Mouse (Mus musculus): ENCODE measurements around the gene Rccd1. TPM values are rescaled to one million over a fixed set of nuclear protein-coding genes. Genes with fewer than 3 reads are reported as not detected.
A peak's percentile ranks its signal among the peaks of the same experiment; 100 is the strongest.

Rccd1 gene
- polyA plus RNA-seq, 1 experiment from 2014 or later = 7.9 TPM

DNA sequence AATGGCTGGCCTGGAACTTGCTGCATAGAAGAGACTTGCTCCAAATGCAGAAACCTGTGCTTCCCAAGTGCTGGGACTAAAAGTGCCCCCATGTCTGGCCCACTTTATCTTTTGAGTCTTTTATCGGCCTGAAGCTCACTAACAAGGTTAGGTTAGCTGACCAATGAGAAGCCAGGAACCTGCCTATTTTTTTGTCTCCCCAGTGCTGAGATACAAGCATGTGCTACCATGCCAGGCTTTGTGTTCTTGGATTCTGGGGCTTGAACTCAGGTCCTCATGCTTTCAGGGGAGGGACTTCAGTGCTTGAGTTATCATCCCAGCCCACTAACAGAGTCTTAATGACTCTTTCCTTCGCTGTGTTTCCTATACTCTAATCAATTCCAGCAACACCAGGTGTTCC, 66.5 kb downstream of the Rccd1 start:
- H3K9ac ChIP-seq = no peak overlapping the region
- H3K4me1 ChIP-seq (replicated peaks) = peaks cover 13% of the 10 kb centered on the region
- no peak overlapping the region for H3K27ac ChIP-seq
- H3K27me3 ChIP-seq = peaks cover 17% of the 10 kb centered on the region; the same call in 1 of the 2 replicates
- H3K9me3 ChIP-seq (replicated peaks) = no peaks in the 10 kb centered on the region
- no peak overlapping the region for H3K4me2 ChIP-seq
- no peak overlapping the region for H3K4me3 ChIP-seq
- WGBS = 64% methylated on average over 2 of the region's 2 CpGs
- H3K36me3 ChIP-seq = no peaks in the 10 kb centered on the region
- ATAC-seq (replicated peaks; ENCODE audit: insufficient number of reproducible peaks, insufficient read depth, low FRiP score, low read depth) = no peak

GRCm38 (mm10) chr7:80255981-80256380, 68.3 kb downstream of the Rccd1 start:
- no peak overlapping the region for H3K4me3 ChIP-seq
- no peak for ATAC-seq (replicated peaks; ENCODE audit: insufficient number of reproducible peaks, insufficient read depth, low FRiP score, low read depth)
- 67% methylated on average over 2 of the region's 2 CpGs for WGBS
- H3K27me3 ChIP-seq = peaks cover 17% of the 10 kb centered on the region; the same call in 1 of the 2 replicates
- H3K9ac ChIP-seq = no peak overlapping the region
- H3K4me1 ChIP-seq (replicated peaks) = peaks cover 5% of the 10 kb centered on the region; the same call in 1 of the 2 replicates
- no peak overlapping the region for H3K27ac ChIP-seq
- no peak overlapping the region for H3K4me2 ChIP-seq
- H3K9me3 ChIP-seq (replicated peaks) = no peaks in the 10 kb centered on the region
- H3K36me3 ChIP-seq = no peaks in the 10 kb centered on the region

GRCm38 (mm10) chr7:80252886-80253285, 71.4 kb downstream of the Rccd1 start:
- no peak overlapping the region for H3K4me2 ChIP-seq
- H3K27ac ChIP-seq = no peak overlapping the region
- 66% methylated on average over 11 of the region's 11 CpGs for WGBS
- H3K9me3 ChIP-seq (replicated peaks) = no peaks in the 10 kb centered on the region
- H3K36me3 ChIP-seq = no peaks in the 10 kb centered on the region
- ATAC-seq (replicated peaks; ENCODE audit: insufficient number of reproducible peaks, insufficient read depth, low FRiP score, low read depth) = no peak
- peaks cover 8% of the 10 kb centered on the region; the same call in 1 of the 2 replicates for H3K27me3 ChIP-seq
- no peaks in the 10 kb centered on the region for H3K4me1 ChIP-seq (replicated peaks)
- H3K4me3 ChIP-seq = no peak overlapping the region
- H3K9ac ChIP-seq = no peak overlapping the region

GRCm38 (mm10) chr7:80252437-80252836, 71.8 kb downstream of the Rccd1 start:
- Histone ChIP-seq H3K4me2 (no peak overlapping the region), H3K9me3 (replicated peaks) (no peaks in the 10 kb centered on the region), H3K27me3 (peaks cover 8% of the 10 kb centered on the region; the same call in 1 of the 2 replicates), H3K9ac (no peak overlapping the region), H3K4me3 (no peak overlapping the region), H3K27ac (no peak overlapping the region), H3K4me1 (replicated peaks) (no peaks in the 10 kb centered on the region), H3K36me3 (no peaks in the 10 kb centered on the region)
- WGBS = 78% methylated on average over 7 of the region's 7 CpGs
- no peak for ATAC-seq (replicated peaks; ENCODE audit: insufficient number of reproducible peaks, insufficient read depth, low FRiP score, low read depth)

DNA sequence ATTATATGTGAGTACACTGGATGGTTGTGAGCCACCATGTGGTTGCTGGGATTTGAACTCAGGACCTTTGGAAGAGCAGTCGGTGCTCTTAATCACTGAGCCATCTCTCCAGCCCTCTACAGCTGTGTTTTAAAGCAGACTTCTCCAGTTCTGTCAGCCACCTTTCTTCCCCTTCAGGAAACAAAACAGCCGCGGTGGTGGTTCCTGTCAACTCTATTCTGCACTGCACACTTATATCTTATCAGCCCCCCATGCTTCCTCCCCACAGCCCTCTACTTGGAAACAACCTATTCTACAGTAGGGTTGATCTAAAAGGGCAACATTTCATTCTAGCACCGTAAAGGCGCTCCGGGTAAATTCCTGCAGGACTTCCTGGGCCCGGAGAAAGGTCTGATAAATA, 77.4 kb downstream of the Rccd1 start:
- Histone ChIP-seq H3K27ac (peak overlapping the region; percentile 87), H3K27me3 (no peaks in the 10 kb centered on the region), H3K9me3 (replicated peaks) (no peaks in the 10 kb centered on the region), H3K4me2 (peak overlapping the region; percentile 80), H3K4me3 (peak overlapping the region; percentile 68), H3K4me1 (replicated peaks) (peaks cover 8% of the 10 kb centered on the region), H3K36me3 (no peaks in the 10 kb centered on the region), H3K9ac (peak overlapping the region; percentile 70; the same call in 1 of the 2 replicates)
- no peak for ATAC-seq (replicated peaks; ENCODE audit: insufficient number of reproducible peaks, insufficient read depth, low FRiP score, low read depth)
- WGBS = 24% methylated on average over 7 of the region's 7 CpGs

DNA sequence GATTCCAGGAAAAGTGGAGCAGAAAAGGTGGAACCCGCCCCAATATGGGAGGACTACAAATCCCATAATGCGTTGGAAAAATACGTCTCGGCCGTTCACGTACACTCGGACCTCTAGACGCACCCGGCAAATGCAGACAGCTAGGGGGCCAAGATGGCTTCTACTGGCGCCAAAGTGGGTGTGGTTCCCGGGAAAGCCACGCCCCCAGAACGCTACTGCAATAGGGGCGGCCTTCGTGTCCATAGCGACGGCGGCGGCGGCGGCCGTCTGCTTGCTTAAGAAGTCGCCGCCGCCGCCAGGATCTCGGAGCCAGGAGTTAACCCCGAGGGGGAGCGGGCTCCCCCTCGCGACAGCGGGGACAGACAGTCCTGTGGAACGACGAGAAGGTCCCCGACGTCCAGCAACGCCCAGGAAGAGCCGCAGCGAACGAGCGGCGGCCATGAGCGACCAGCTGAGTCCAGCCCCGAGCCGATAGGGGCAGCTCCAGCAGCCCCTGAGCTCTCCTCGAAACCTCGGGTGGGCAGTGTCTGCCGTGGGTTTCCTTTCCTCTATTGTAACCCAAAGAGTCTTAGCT, 78.0 kb downstream of the Rccd1 start, which contains the start of gene Ttll13:
Gene Ttll13, plus strand, starts transcription at position 229 of the 574 bp plus-strand sequence.
- WGBS = under 1% methylated on average over 48 of the region's 48 CpGs
- Histone ChIP-seq H3K27ac (peak within 1 kb of the TSS; percentile 87), H3K9ac (peak within 1 kb of the TSS; percentile 70), H3K36me3 (no peaks in the 10 kb centered on the region; the same call in 1 of the 2 replicates), H3K9me3 (replicated peaks) (no peaks in the 10 kb centered on the region), H3K4me1 (replicated peaks) (peaks cover 8% of the 10 kb centered on the region), H3K27me3 (no peaks in the 10 kb centered on the region), H3K4me3 (peak within 1 kb of the TSS; percentile 68), H3K4me2 (peak within 1 kb of the TSS; percentile 80)
- peak; percentile 98 for ATAC-seq (replicated peaks; ENCODE audit: insufficient number of reproducible peaks, insufficient read depth, low FRiP score, low read depth)

DNA sequence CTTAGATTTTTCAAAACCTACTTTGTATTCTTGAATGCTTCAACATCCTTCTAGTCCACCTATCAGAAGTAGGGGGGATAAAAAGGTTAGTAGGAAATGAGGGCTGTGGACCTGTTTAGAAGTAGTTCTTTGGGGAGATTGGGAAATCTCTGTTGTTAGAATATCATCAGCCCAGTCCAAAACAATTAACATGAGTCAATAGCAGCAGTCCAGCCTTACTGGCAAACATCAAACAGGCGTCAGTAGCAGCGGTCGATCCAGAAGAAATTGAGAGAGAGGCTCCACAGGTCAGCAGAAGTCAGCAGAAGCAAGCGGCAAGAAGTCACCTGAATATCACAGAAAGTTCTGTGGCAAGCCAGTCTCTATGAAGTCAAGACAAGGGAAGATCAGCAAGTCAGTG, 79.4 kb downstream of the Rccd1 start:
- no peak overlapping the region for H3K27ac ChIP-seq
- peaks cover 8% of the 10 kb centered on the region for H3K4me1 ChIP-seq (replicated peaks)
- no peaks in the 10 kb centered on the region for H3K9me3 ChIP-seq (replicated peaks)
- no peak overlapping the region for H3K4me3 ChIP-seq
- no peak overlapping the region for H3K4me2 ChIP-seq
- no peak for ATAC-seq (replicated peaks; ENCODE audit: insufficient number of reproducible peaks, insufficient read depth, low FRiP score, low read depth)
- H3K9ac ChIP-seq = no peak overlapping the region
- peaks cover 3% of the 10 kb centered on the region; the same call in 1 of the 2 replicates for H3K36me3 ChIP-seq
- WGBS = 92% methylated on average over 4 of the region's 4 CpGs
- no peaks in the 10 kb centered on the region for H3K27me3 ChIP-seq

Other genes with a start within 250 kb of the Rccd1 start
- gene Idh2, start 209.1 kb downstream of the Rccd1 start, polyA plus RNA-seq (2015; fragmentation: Nextera tagmentation; extraction: Ambion mirVana) = 2,234 and 2,284 TPM in 2 replicates
- gene Sema4b, start 137.6 kb downstream of the Rccd1 start, polyA plus RNA-seq (2015; fragmentation: Nextera tagmentation; extraction: Ambion mirVana) = 12.4 and 14.0 TPM in 2 replicates
- gene Cib1, start 91.6 kb downstream of the Rccd1 start, polyA plus RNA-seq (2015; fragmentation: Nextera tagmentation; extraction: Ambion mirVana) = 48.7 and 65.4 TPM in 2 replicates
- gene Gdpgp1, start 91.6 kb downstream of the Rccd1 start, polyA plus RNA-seq (2015; fragmentation: Nextera tagmentation; extraction: Ambion mirVana) = 2.7 and 3.8 TPM in 2 replicates
- 0.63 and 1.2 TPM in 2 replicates for gene Ttll13, start 78.1 kb downstream of the Rccd1 start, polyA plus RNA-seq (2015; fragmentation: Nextera tagmentation; extraction: Ambion mirVana)
- 36.3 and 39.5 TPM in 2 replicates for gene Ngrn, start 63.2 kb downstream of the Rccd1 start, polyA plus RNA-seq (2015; fragmentation: Nextera tagmentation; extraction: Ambion mirVana)
- gene Vps33b, start 54.8 kb downstream of the Rccd1 start, polyA plus RNA-seq (2015; fragmentation: Nextera tagmentation; extraction: Ambion mirVana) = 8.1 and 12.1 TPM in 2 replicates
- 125 and 145 TPM in 2 replicates for gene Prc1, start 30.0 kb downstream of the Rccd1 start, polyA plus RNA-seq (2015; fragmentation: Nextera tagmentation; extraction: Ambion mirVana)
- 16.6 and 21.5 TPM in 2 replicates for gene Unc45a, start 16.6 kb upstream of the Rccd1 start, polyA plus RNA-seq (2015; fragmentation: Nextera tagmentation; extraction: Ambion mirVana)
- gene Hddc3, start 18.6 kb upstream of the Rccd1 start, polyA plus RNA-seq (2015; fragmentation: Nextera tagmentation; extraction: Ambion mirVana) = 16.1 and 17.4 TPM in 2 replicates
- gene Man2a2, start 46.9 kb upstream of the Rccd1 start, polyA plus RNA-seq (2015; fragmentation: Nextera tagmentation; extraction: Ambion mirVana) = 15.1 and 21.1 TPM in 2 replicates
- gene Fes, start 63.5 kb upstream of the Rccd1 start, polyA plus RNA-seq (2015; fragmentation: Nextera tagmentation; extraction: Ambion mirVana) = 10.9 and 14.4 TPM in 2 replicates
- gene Furin, start 81.0 kb upstream of the Rccd1 start, polyA plus RNA-seq (2015; fragmentation: Nextera tagmentation; extraction: Ambion mirVana) = 16.0 and 18.2 TPM in 2 replicates
- gene Blm, start 210.7 kb upstream of the Rccd1 start, polyA plus RNA-seq (2015; fragmentation: Nextera tagmentation; extraction: Ambion mirVana) = 13.0 and 15.3 TPM in 2 replicates

All from heart, embryonic 15.5 days (tissue).